Mouse (Mus musculus) erythroblast, embryonic 14.5 days (primary cell): Measurements from ENCODE around the gene Bcar3.

Experiments
- GATA1 ChIP-seq: IDR thresholded peaks from 2 replicates; pipeline ENCODE4 v1.6.1; 2012; ENCODE audit warnings: low read length, inconsistent platforms, mixed read lengths
- TAL1 ChIP-seq: IDR thresholded peaks from 3 replicates; pipeline ENCODE4 v1.6.1; 2012; ENCODE audit warnings: low read length, inconsistent platforms, mixed read lengths

DNA sequence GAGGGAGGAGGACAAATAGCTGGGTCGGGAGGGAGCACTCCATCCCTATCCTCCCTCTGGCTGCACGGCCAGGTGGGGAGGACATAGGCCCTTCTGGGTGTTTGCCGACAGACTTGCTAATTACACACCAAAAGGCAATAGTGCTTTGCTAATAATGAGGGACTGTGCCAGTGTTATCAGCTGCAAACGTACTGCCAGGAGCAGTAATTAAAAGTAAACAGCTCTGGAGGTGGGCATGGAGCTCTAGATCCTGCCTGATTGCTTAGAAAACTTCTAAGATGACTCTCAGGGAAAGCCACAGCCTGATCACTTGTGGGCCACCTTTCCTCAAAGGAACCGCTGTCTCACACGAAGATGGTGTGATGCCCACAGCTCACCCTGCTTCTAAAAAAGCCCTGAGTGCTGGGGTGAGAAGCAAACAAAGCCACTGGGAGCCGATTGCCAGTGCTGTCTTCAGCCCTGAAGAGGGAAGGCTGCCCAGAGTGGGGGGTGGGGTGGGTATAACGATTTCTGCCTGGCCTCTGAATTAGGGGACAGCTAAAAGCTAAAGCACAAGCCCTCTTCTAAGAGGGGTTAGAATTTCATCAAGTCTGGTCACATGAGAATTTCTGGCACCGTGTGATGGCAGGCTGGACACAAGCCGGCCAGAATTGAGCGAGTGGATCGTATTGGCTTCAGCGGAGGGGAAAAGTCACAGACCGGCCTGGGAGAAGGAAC lies 189.3 kb downstream of the Bcar3 start:
- no peak for TF ChIP-seq GATA1
- no peak for TF ChIP-seq TAL1
